Mouse (Mus musculus) testis, adult 10 weeks (tissue): ENCODE measurements around the gene Slc16a11. TPM values are rescaled to one million over a fixed set of nuclear protein-coding genes. Genes with fewer than 3 reads are reported as not detected.

Experiments
- polyA plus RNA-seq: library from polyadenylated mRNA; stranded (reverse); fragments of 350-450 nt; fragmentation: Illumina TruSeq; extraction: RNeasy Lipid Tissue Mini Kit (QIAGEN cat#74804); gene quantifications from one replicate; pipeline ENCODE4 v1.2.3, GENCODE M21; 2014; ENCODE audit warnings: low read depth, low replicate concordance

Gene Slc16a11
- not detected for polyA plus RNA-seq

DNA sequence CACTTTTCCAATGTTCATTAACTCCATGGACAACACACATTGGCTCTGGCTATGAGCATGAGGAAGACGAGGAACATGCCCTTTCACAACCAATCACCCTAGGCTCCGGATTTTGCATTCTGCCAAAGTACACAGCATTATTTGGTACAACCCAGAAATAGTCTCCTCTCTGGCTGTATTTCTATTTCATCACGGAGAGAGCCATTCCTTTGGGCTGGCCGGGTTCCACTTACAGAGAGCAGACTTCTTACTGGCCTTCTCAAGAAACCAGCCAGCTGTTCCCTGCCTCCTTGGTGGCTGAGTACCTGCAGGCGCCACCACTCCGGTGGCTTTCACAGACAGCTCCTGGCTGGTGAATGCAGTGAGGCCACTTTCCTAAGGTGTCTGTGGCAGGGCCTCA, at the start of gene Slc16a11:
Slc16a11 (plus strand) TSS at position 330 of the 400 bp plus-strand sequence.

GRCm38 (mm10) chr11:70220731-70221602, 8.4 kb downstream of the Slc16a11 start, which contains the start of gene Slc16a13:
Slc16a13 (minus strand) TSS chr11:70221064.

GRCm38 (mm10) chr11:70229260-70230010, 16.9 kb downstream of the Slc16a11 start, which contains the start of gene Bcl6b:
Bcl6b (minus strand) TSS chr11:70229798.

DNA sequence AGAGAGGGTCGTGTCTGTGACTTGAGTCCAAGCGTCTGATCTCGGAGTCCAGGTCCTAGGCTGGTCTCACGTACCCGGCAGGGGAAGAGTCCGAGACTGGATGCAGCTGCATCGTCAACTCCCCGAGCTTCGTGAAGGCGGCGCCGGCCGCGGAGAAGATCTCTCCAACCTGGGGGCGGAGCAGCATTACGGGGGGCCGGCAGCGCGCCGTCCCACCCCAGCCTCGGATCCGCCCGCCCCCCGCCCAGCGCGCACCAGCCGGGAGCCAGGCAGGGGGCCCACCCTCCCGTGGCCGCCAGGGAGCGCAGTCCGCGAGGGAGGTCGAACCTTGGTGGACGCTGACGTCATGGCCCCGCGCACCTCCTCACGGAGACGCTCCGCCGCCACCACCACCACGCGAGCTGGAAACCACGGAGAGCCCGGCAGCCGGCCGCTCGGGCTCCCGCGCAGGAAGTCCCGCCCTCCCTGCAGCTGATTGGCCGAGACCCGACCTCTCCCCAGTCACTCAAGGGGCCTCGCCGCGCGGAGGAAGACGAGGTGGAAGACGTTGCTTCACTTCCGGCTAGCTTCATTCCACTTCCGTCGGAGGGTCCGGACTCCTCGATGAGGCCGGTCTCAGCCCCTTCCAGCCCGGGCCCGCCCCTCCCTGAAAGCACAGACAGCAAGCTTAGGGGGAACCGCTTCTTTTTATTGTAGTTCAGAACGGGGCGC, 25.1 kb downstream of the Slc16a11 start, which contains the start of gene 0610010K14Rik:
0610010K14Rik (minus strand) TSS at position 458 of the 711 bp plus-strand sequence.

DNA sequence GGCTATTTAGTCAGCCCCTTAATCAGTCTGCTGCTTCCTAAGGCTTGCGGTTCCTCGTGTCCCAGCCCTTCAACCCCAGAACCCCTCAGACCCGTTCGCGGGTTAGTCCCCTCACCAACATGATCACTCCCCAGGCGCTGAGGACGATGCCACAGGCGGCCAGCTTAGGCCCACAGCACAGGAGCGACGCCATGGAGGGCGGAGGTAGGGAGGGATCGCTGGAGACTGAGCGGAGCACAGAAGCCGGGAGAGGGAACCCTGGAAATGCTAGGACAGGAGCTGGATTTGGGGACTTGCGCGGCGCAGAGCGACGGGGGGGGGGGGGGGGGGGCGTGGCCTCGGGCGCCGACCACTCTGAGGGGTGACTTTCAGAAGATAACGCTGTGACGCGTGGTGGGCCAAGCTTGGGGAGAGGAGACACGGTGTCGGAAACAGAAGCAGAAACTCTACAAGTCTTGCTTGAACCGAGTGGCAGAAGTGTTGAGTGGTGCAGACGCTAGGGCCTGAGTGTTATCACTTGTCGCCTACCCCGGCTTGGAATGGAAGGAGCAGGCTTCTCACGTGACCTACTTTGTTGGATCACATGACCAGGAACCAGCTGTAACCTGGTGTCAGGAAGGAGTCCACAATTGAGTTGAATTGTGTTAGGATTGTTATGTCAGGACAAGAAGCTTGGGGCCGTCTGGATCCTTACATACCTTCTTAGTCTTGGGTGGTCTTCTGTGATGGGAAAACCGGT, 27.2 kb downstream of the Slc16a11 start, which contains the start of the genes Gm21988 and Rnasek:
Gm21988 (minus strand) TSS at position 290 of the 739 bp plus-strand sequence.
Rnasek (minus strand) TSS at position 302 of the 739 bp plus-strand sequence.

GRCm38 (mm10) chr11:70254931-70255531, 42.5 kb downstream of the Slc16a11 start, which contains the start of gene Alox12:
Alox12 (minus strand) TSS chr11:70255353.

Other genes starting within 250 kb of the Slc16a11 start
- gene Cldn7, start 248.0 kb upstream of the Slc16a11 start, polyA plus RNA-seq = 0.36 TPM
- gene Ctdnep1, start 231.6 kb upstream of the Slc16a11 start, polyA plus RNA-seq = 35.9 TPM
- gene Elp5, start 230.2 kb upstream of the Slc16a11 start, polyA plus RNA-seq = 70.4 TPM
- gene Gabarap, start 221.6 kb upstream of the Slc16a11 start, polyA plus RNA-seq = 586 TPM
- gene Phf23, start 217.0 kb upstream of the Slc16a11 start, polyA plus RNA-seq = 12.7 TPM
- 0.98 TPM for gene Dvl2, start 212.2 kb upstream of the Slc16a11 start, polyA plus RNA-seq
- gene Acadvl, start 197.3 kb upstream of the Slc16a11 start, polyA plus RNA-seq = 3.9 TPM
- 0.46 TPM for gene Dlg4, start 195.8 kb upstream of the Slc16a11 start, polyA plus RNA-seq
- not detected for gene Asgr1, start 158.7 kb upstream of the Slc16a11 start, polyA plus RNA-seq
- not detected for gene Asgr2, start 120.1 kb upstream of the Slc16a11 start, polyA plus RNA-seq
- 0.73 TPM for gene Mgl2, start 82.4 kb upstream of the Slc16a11 start, polyA plus RNA-seq
- gene Clec10a, start 56.6 kb upstream of the Slc16a11 start, polyA plus RNA-seq = 1.9 TPM
- 0.62 TPM for gene Slc16a13, start 8.3 kb downstream of the Slc16a11 start, polyA plus RNA-seq
- 1.7 TPM for gene Bcl6b, start 17.0 kb downstream of the Slc16a11 start, polyA plus RNA-seq
- 2.5 TPM for gene 0610010K14Rik, start 25.2 kb downstream of the Slc16a11 start, polyA plus RNA-seq
- gene Gm21988, start 27.1 kb downstream of the Slc16a11 start, polyA plus RNA-seq = 0.46 TPM
- gene Rnasek, start 27.1 kb downstream of the Slc16a11 start, polyA plus RNA-seq = 13.8 TPM
- 3.0 TPM for gene Alox12, start 42.6 kb downstream of the Slc16a11 start, polyA plus RNA-seq
- not detected for gene Alox12e, start 109.9 kb downstream of the Slc16a11 start, polyA plus RNA-seq
- gene Alox15, start 139.3 kb downstream of the Slc16a11 start, polyA plus RNA-seq = 0.41 TPM
- 11.9 TPM for gene Pelp1, start 197.3 kb downstream of the Slc16a11 start, polyA plus RNA-seq
- gene Arrb2, start 219.9 kb downstream of the Slc16a11 start, polyA plus RNA-seq = 0.35 TPM
- 4.8 TPM for gene Med11, start 239.2 kb downstream of the Slc16a11 start, polyA plus RNA-seq
- 18.1 TPM for gene Zmynd15, start 246.7 kb downstream of the Slc16a11 start, polyA plus RNA-seq
- gene Cxcl16, start 247.2 kb downstream of the Slc16a11 start, polyA plus RNA-seq = 2.3 TPM